Mouse (Mus musculus): ENCODE measurements at regions not wholly inside any gene's neighbourhood (a gene's known extent, or its start where the extent isn't known, plus 50 kb on each side); places are given as distances from the start of the nearest gene placed in this dataset.

GRCm38 (mm10) chr7:83140658-83141057 is 273.5 kb downstream of the Mex3b start:
- H3K4me3 ChIP-seq (ENCODE audit: insufficient read depth, poor library complexity, severe bottlenecking): no peak overlapping the region
- H3ac ChIP-seq (ENCODE audit: control insufficient read depth, insufficient read length, low read depth): no peak overlapping the region
- H3K79me2 ChIP-seq (ENCODE audit: control insufficient read depth, insufficient read depth): no peaks in the 10 kb centered on the region
- TF ChIP-seq CTCF (IDR thresholded peaks at IDR 0.05; ENCODE audit: control insufficient read depth, insufficient read depth, insufficient read length) (no peak), MYOG (IDR thresholded peaks at IDR 0.05; ENCODE audit: control insufficient read depth, extremely low read depth, insufficient read length) (no peak), USF1 (IDR thresholded peaks at IDR 0.05; ENCODE audit: low read depth) (no peak), MYOD1 (IDR thresholded peaks at IDR 0.05; ENCODE audit: control insufficient read depth, insufficient read length, low read depth) (no peak), MAX (IDR thresholded peaks at IDR 0.05) (no peak), CEBPB (IDR thresholded peaks at IDR 0.05; ENCODE audit: low read depth) (no peak), FOSL1 (IDR thresholded peaks at IDR 0.05; ENCODE audit: insufficient read depth, low read length, poor library complexity, severe bottlenecking) (no peak)
- no peaks in the 10 kb centered on the region for H3K27me3 ChIP-seq (ENCODE audit: control insufficient read depth, insufficient read depth, insufficient read length)
- no peaks in the 10 kb centered on the region for H3K36me3 ChIP-seq (ENCODE audit: control insufficient read depth, insufficient read depth)
- H3K79me3 ChIP-seq (ENCODE audit: low read depth): no peaks in the 10 kb centered on the region

GRCm38 (mm10) chr7:83144018-83144417 is 276.9 kb downstream of the Mex3b start:
- Histone ChIP-seq H3K79me3 (ENCODE audit: low read depth) (no peaks in the 10 kb centered on the region), H3K36me3 (ENCODE audit: control insufficient read depth, insufficient read depth) (no peaks in the 10 kb centered on the region), H3K4me3 (ENCODE audit: insufficient read depth, poor library complexity, severe bottlenecking) (no peak overlapping the region), H3K79me2 (ENCODE audit: control insufficient read depth, insufficient read depth) (no peaks in the 10 kb centered on the region), H3ac (ENCODE audit: control insufficient read depth, insufficient read length, low read depth) (no peak overlapping the region), H3K27me3 (ENCODE audit: control insufficient read depth, insufficient read depth, insufficient read length) (no peaks in the 10 kb centered on the region)
- no peak for TF ChIP-seq MYOG (IDR thresholded peaks at IDR 0.05; ENCODE audit: control insufficient read depth, extremely low read depth, insufficient read length)
- TF ChIP-seq FOSL1 (IDR thresholded peaks at IDR 0.05; ENCODE audit: insufficient read depth, low read length, poor library complexity, severe bottlenecking): no peak
- TF ChIP-seq MYOD1 (IDR thresholded peaks at IDR 0.05; ENCODE audit: control insufficient read depth, insufficient read length, low read depth): no peak
- no peak for TF ChIP-seq MAX (IDR thresholded peaks at IDR 0.05)
- no peak for TF ChIP-seq CTCF (IDR thresholded peaks at IDR 0.05; ENCODE audit: control insufficient read depth, insufficient read depth, insufficient read length)
- no peak for TF ChIP-seq CEBPB (IDR thresholded peaks at IDR 0.05; ENCODE audit: low read depth)
- TF ChIP-seq USF1 (IDR thresholded peaks at IDR 0.05; ENCODE audit: low read depth): no peak

DNA sequence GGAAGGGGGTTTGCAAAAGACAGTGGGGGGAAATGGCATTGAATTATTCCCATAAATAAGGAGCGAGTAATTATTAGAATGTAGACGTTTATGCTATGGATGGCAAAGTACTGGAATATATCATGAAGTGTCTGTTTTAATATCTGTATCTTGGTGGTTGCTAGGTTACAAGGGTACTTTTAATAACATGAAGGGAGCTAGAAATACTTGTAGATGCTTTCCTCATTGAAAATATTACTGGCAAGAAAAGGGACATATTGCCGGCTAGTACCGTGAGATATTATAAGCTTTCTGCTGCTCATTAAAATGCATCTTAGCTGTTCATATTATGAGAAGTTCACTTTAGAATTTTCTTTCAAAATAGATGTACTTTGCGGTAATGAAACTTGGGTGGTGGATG is 278.4 kb downstream of the Mex3b start:
- Histone ChIP-seq H3K4me3 (ENCODE audit: insufficient read depth, poor library complexity, severe bottlenecking) (no peak overlapping the region), H3K36me3 (ENCODE audit: control insufficient read depth, insufficient read depth) (no peaks in the 10 kb centered on the region), H3K79me2 (ENCODE audit: control insufficient read depth, insufficient read depth) (no peaks in the 10 kb centered on the region), H3K27me3 (ENCODE audit: control insufficient read depth, insufficient read depth, insufficient read length) (no peaks in the 10 kb centered on the region), H3ac (ENCODE audit: control insufficient read depth, insufficient read length, low read depth) (no peak overlapping the region), H3K79me3 (ENCODE audit: low read depth) (no peaks in the 10 kb centered on the region)
- TF ChIP-seq FOSL1 (IDR thresholded peaks at IDR 0.05; ENCODE audit: insufficient read depth, low read length, poor library complexity, severe bottlenecking) (no peak), USF1 (IDR thresholded peaks at IDR 0.05; ENCODE audit: low read depth) (no peak), CTCF (IDR thresholded peaks at IDR 0.05; ENCODE audit: control insufficient read depth, insufficient read depth, insufficient read length) (no peak), MYOG (IDR thresholded peaks at IDR 0.05; ENCODE audit: control insufficient read depth, extremely low read depth, insufficient read length) (no peak), MYOD1 (IDR thresholded peaks at IDR 0.05; ENCODE audit: control insufficient read depth, insufficient read length, low read depth) (no peak), CEBPB (IDR thresholded peaks at IDR 0.05; ENCODE audit: low read depth) (no peak), MAX (IDR thresholded peaks at IDR 0.05) (no peak)

DNA sequence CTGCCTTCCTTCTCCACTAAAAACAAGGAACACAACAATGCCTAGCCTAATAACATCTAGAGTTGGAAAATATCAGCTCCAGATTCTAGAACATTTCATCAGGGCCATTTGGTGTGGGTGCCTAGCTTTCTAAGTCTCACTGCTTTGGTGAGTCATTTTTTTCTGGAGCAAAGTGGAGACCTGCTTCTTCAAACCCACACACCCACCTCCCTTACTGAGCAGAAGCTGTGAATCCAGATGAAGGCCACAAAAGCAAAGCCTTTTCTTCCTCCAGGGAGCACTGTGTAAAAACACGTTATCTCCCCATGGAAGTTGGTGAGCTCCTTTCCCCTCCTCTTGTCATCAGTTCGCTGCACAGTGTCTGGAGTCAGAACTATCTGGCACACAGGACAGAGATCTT is 294.1 kb downstream of the Mex3b start:
- no peak overlapping the region for H3ac ChIP-seq (ENCODE audit: control insufficient read depth, insufficient read length, low read depth)
- H3K36me3 ChIP-seq (ENCODE audit: control insufficient read depth, insufficient read depth): no peaks in the 10 kb centered on the region
- H3K79me2 ChIP-seq (ENCODE audit: control insufficient read depth, insufficient read depth): no peaks in the 10 kb centered on the region
- no peaks in the 10 kb centered on the region for H3K27me3 ChIP-seq (ENCODE audit: control insufficient read depth, insufficient read depth, insufficient read length)
- no peak for TF ChIP-seq MAX (IDR thresholded peaks at IDR 0.05)
- no peaks in the 10 kb centered on the region for H3K79me3 ChIP-seq (ENCODE audit: low read depth)
- H3K4me3 ChIP-seq (ENCODE audit: insufficient read depth, poor library complexity, severe bottlenecking): no peak overlapping the region

DNA sequence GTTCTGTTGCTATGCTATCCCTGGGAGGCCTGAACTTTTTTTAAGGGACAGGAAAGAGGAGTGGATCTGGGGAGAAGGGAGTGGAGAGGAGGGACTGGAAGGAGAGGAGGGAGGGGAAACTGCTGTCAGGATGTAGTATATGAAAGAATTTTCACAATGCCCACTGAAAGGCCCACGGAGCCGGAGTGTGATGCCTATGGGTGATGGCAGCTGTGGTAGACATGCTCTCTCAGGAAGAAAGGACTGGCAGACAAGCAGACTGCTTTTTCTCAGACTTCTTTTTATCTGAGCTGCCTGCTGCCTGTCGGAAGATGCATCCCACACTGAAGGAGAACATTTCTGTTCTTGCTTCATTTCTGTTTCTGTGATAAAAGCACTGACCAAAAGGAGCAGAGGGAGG is 295.7 kb downstream of the Mex3b start:
- no peaks in the 10 kb centered on the region for H3K36me3 ChIP-seq (ENCODE audit: control insufficient read depth, insufficient read depth)
- no peaks in the 10 kb centered on the region for H3K79me2 ChIP-seq (ENCODE audit: control insufficient read depth, insufficient read depth)
- no peak for TF ChIP-seq FOSL1 (IDR thresholded peaks at IDR 0.05; ENCODE audit: insufficient read depth, low read length, poor library complexity, severe bottlenecking)
- no peak for TF ChIP-seq MAX (IDR thresholded peaks at IDR 0.05)
- TF ChIP-seq MYOD1 (IDR thresholded peaks at IDR 0.05; ENCODE audit: control insufficient read depth, insufficient read length, low read depth): no peak
- TF ChIP-seq MYOG (IDR thresholded peaks at IDR 0.05; ENCODE audit: control insufficient read depth, extremely low read depth, insufficient read length): no peak
- no peak for TF ChIP-seq CEBPB (IDR thresholded peaks at IDR 0.05; ENCODE audit: low read depth)
- no peak for TF ChIP-seq USF1 (IDR thresholded peaks at IDR 0.05; ENCODE audit: low read depth)
- no peak for TF ChIP-seq CTCF (IDR thresholded peaks at IDR 0.05; ENCODE audit: control insufficient read depth, insufficient read depth, insufficient read length)
- H3ac ChIP-seq (ENCODE audit: control insufficient read depth, insufficient read length, low read depth): no peak overlapping the region
- H3K27me3 ChIP-seq (ENCODE audit: control insufficient read depth, insufficient read depth, insufficient read length): no peaks in the 10 kb centered on the region
- H3K79me3 ChIP-seq (ENCODE audit: low read depth): no peaks in the 10 kb centered on the region
- H3K4me3 ChIP-seq (ENCODE audit: insufficient read depth, poor library complexity, severe bottlenecking): no peak overlapping the region

GRCm38 (mm10) chr7:83179403-83179802 is 312.3 kb downstream of the Mex3b start:
- Histone ChIP-seq H3ac (ENCODE audit: control insufficient read depth, insufficient read length, low read depth) (no peak overlapping the region), H3K79me2 (ENCODE audit: control insufficient read depth, insufficient read depth) (no peaks in the 10 kb centered on the region), H3K27me3 (ENCODE audit: control insufficient read depth, insufficient read depth, insufficient read length) (no peaks in the 10 kb centered on the region), H3K79me3 (ENCODE audit: low read depth) (no peaks in the 10 kb centered on the region), H3K36me3 (ENCODE audit: control insufficient read depth, insufficient read depth) (no peaks in the 10 kb centered on the region), H3K4me3 (ENCODE audit: insufficient read depth, poor library complexity, severe bottlenecking) (no peak overlapping the region)
- no peak for TF ChIP-seq FOSL1 (IDR thresholded peaks at IDR 0.05; ENCODE audit: insufficient read depth, low read length, poor library complexity, severe bottlenecking)
- no peak for TF ChIP-seq CTCF (IDR thresholded peaks at IDR 0.05; ENCODE audit: control insufficient read depth, insufficient read depth, insufficient read length)
- no peak for TF ChIP-seq MAX (IDR thresholded peaks at IDR 0.05)
- TF ChIP-seq MYOD1 (IDR thresholded peaks at IDR 0.05; ENCODE audit: control insufficient read depth, insufficient read length, low read depth): no peak
- no peak for TF ChIP-seq USF1 (IDR thresholded peaks at IDR 0.05; ENCODE audit: low read depth)
- no peak for TF ChIP-seq MYOG (IDR thresholded peaks at IDR 0.05; ENCODE audit: control insufficient read depth, extremely low read depth, insufficient read length)
- TF ChIP-seq CEBPB (IDR thresholded peaks at IDR 0.05; ENCODE audit: low read depth): no peak

Data from C2C12 (cell line).